Mouse (Mus musculus): ENCODE measurements around the gene Smdt1.

- TF ChIP-seq CTCF (IDR thresholded peaks at IDR 0.05; ENCODE audit: low read depth, low read length) (no peak), POLR2A (IDR thresholded peaks at IDR 0.05; ENCODE audit: borderline replicate concordance, low read depth, low read length) (no peak)
These were observed 6.2 kb downstream of the Smdt1 start for GRCm38 (mm10) chr15:82344971-82345370.

Data from bone marrow macrophage, adult 2 months (primary cell).